Mouse (Mus musculus) stomach, postnatal 0 days (tissue): ENCODE data around the gene Naa40. TPM values are rescaled to one million over a fixed set of nuclear protein-coding genes. Genes with fewer than 3 reads are reported as not detected.

Experiments
- ATAC-seq: fragments of 200-750 bp; cut with Nextera tagmentation; 2 replicates; pipeline ENCODE4 v1.8.0; 2017; ENCODE audit not compliant: low FRiP score, low TSS enrichment
- DNase-seq: peaks from one replicate; pipeline ENCODE4 v3.0.0-alpha.2; 2016; ENCODE audit warnings: low spot score
- H3K27ac ChIP-seq: fragments of 300-500 bp; sonication (generic); replicated peaks from 2 replicates; pipeline ENCODE4 v1.5.1; 2014; ENCODE audit warnings: mild to moderate bottlenecking, control low read depth
- H3K27me3 ChIP-seq: fragments of 300-500 bp; sonication (generic); 2 replicates; pipeline ENCODE4 v1.6.1; 2014; ENCODE audit warnings: low read length; ENCODE audit not compliant: control insufficient read depth, insufficient read depth
- H3K36me3 ChIP-seq: fragments of 300-500 bp; sonication (generic); 2 replicates; pipeline ENCODE4 v1.6.1; 2014; ENCODE audit warnings: low read length, mixed read lengths; ENCODE audit not compliant: control insufficient read depth, insufficient read depth
- H3K4me1 ChIP-seq: fragments of 300-500 bp; sonication (generic); replicated peaks from 2 replicates; pipeline ENCODE4 v1.6.1; 2014; ENCODE audit warnings: antibody characterized with exemption; ENCODE audit not compliant: control insufficient read depth, insufficient read depth
- H3K4me2 ChIP-seq: fragments of 300-500 bp; sonication (generic); replicated peaks from 2 replicates; pipeline ENCODE4 v1.6.1; 2014; ENCODE audit warnings: low read depth, mild to moderate bottlenecking, control low read depth, moderate library complexity
- H3K4me3 ChIP-seq: fragments of 300-500 bp; sonication (generic); 2 replicates; pipeline ENCODE4 v1.5.1; 2014; ENCODE audit warnings: low read depth, low read length, control low read depth
- H3K9ac ChIP-seq: fragments of 300-500 bp; sonication (generic); 2 replicates; pipeline ENCODE4 v1.6.1; 2014; ENCODE audit warnings: mild to moderate bottlenecking, low read length, control low read depth, mixed read lengths
- H3K9me3 ChIP-seq: fragments of 300-500 bp; sonication (generic); 2 replicates; pipeline ENCODE4 v1.6.1; 2016; ENCODE audit warnings: low read length; ENCODE audit not compliant: control insufficient read depth
- CTCF ChIP-seq: IDR thresholded peaks from 2 replicates; pipeline ENCODE4 v1.5.1; 2016; ENCODE audit warnings: antibody characterized with exemption, low read depth, mild to moderate bottlenecking, moderate library complexity
- EP300 ChIP-seq: optimal IDR thresholded peaks from 2 replicates; pipeline ENCODE3; 2016; ENCODE audit warnings: antibody characterized with exemption
- WGBS: fragments of 180-500 bp; shearing (Covaris S2); extraction: QIAGEN DNeasy Blood & Tissue Kit; methylation state at CpG from one replicate; pipeline ENCODE4 v1.1.7; 2014; 5-methylcytosine and 5-hydroxymethylcytosine counted together
- polyA plus RNA-seq: library from polyadenylated mRNA; unstranded; fragments of >200 nt; fragmentation: Nextera tagmentation; extraction: Ambion mirVana; gene quantifications from 2 replicates; pipeline ENCODE4 v1.2.1, GENCODE M21; 2015

The Naa40 gene
- polyA plus RNA-seq, 1 experiment from 2014 or later: 20.1 TPM

DNA sequence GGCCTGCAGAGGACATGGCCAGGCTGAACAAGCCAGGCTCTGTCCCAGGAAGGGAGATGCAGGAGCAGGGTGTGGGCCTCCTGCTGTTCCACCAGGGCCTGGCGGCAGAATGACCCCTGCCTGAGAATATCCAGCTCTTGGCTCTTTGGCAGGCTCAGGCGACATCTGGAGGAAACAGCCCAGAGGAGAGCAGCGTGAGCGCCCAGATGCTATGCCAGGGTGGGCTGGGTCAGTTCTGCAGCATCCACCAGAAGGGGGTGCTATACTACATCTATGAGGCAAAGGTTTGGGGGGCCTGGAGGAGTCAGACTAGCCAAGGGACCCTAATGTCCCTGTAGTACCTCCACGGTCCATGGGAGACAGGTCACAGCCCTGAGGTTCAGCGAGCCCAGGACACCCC lies 38.1 kb upstream of the Naa40 start:
- Histone ChIP-seq H3K27ac (no peak overlapping the region), H3K9me3 (no peaks in the 10 kb centered on the region), H3K4me1 (no peaks in the 10 kb centered on the region; the same call in 1 of the 2 replicates), H3K4me2 (no peak overlapping the region), H3K4me3 (no peak overlapping the region), H3K27me3 (no peaks in the 10 kb centered on the region), H3K9ac (no peak overlapping the region), H3K36me3 (peaks cover 51% of the 10 kb centered on the region)
- ATAC-seq: peak; percentile 47
- peak; percentile 58 for DNase-seq
- TF ChIP-seq EP300 (no peak), CTCF (peak; percentile 76)
- 21% methylated on average over 6 of the region's 6 CpGs for WGBS

GRCm38 (mm10) chr19:7278200-7278906 lies 37.4 kb upstream of the Naa40 start:
- Histone ChIP-seq H3K27me3 (no peaks in the 10 kb centered on the region), H3K9ac (no peak overlapping the region), H3K4me1 (no peaks in the 10 kb centered on the region; the same call in 1 of the 2 replicates), H3K4me2 (no peak overlapping the region), H3K36me3 (peaks cover 46% of the 10 kb centered on the region), H3K4me3 (no peak overlapping the region), H3K9me3 (no peaks in the 10 kb centered on the region), H3K27ac (no peak overlapping the region)
- 72% methylated on average over 6 of the region's 6 CpGs for WGBS
- ATAC-seq: no peak
- DNase-seq: no peak
- TF ChIP-seq CTCF (no peak), EP300 (no peak)

DNA sequence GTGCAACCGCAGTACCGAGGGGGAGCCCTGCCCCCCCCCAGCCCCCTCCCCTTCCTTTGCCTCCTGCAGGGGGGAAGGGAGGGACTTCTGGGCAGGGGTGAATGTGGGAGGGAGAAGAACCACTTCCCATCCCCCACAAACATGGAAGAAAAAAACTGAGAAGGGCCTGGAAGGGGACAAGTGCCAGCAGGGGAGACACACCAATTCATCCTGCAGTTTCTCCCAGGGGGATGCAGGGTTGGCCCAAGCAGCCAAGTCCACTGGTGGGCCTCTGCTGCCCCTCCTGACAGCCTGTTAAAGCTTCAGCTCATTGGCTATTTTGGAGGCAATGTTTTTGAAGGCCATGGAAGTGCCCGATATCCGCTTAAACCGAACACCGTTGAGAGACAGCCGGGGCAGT lies 35.8 kb upstream of the Naa40 start:
- Histone ChIP-seq H3K4me1 (no peaks in the 10 kb centered on the region; the same call in 1 of the 2 replicates), H3K9ac (no peak overlapping the region), H3K9me3 (no peaks in the 10 kb centered on the region), H3K4me3 (no peak overlapping the region), H3K27me3 (no peaks in the 10 kb centered on the region), H3K27ac (no peak overlapping the region), H3K4me2 (no peak overlapping the region), H3K36me3 (peaks cover 31% of the 10 kb centered on the region)
- DNase-seq: no peak
- no peak for ATAC-seq
- TF ChIP-seq EP300 (no peak), CTCF (no peak)
- 65% methylated on average over 7 of the region's 7 CpGs for WGBS

- 44% methylated on average over 7 of the region's 7 CpGs for WGBS
- no peaks in the 10 kb centered on the region; the same call in 1 of the 2 replicates for H3K4me1 ChIP-seq
- H3K4me2 ChIP-seq: no peak overlapping the region
- ATAC-seq (no peak), DNase-seq (no peak)
- TF ChIP-seq EP300 (no peak), CTCF (no peak)
- H3K27ac ChIP-seq: peak overlapping the region; percentile 45
- H3K9ac ChIP-seq: no peak overlapping the region; the same call in 1 of the 2 replicates
- H3K27me3 ChIP-seq: no peaks in the 10 kb centered on the region
- H3K9me3 ChIP-seq: no peaks in the 10 kb centered on the region
- peaks cover 29% of the 10 kb centered on the region for H3K36me3 ChIP-seq
- no peak overlapping the region for H3K4me3 ChIP-seq
These were observed 35.2 kb upstream of the Naa40 start for GRCm38 (mm10) chr19:7276053-7276659.

DNA sequence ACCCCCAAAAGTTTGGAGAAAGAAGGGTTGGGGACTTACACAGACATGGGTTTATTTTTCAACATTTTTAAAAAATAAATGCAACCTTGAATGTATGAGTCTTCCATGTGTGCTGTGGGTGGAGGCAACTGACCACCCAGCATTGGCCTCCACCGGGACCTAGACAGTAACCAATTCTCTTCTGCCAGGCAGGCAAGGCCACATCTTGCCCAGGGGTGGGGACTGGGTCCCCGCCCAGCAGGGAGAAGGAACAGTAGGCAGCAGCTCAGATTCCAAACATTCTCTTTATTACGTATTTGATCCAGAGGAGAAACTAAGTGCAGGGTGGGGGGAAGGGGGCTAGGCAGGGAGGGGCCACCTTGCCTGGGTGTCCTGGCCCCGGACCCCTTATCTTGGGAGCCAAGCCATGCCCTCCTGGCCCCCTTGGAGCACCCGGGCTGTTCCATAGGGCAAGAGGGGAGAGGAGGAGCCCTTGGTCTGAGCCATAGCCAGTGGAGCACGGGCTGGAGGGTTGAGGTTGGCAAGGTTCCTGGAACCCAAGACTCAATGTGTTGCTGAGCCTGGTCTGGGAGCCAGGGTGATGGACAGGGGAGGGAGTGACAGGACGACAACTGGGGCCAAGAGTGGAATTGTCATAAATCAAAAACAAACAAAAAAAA lies 34.3 kb upstream of the Naa40 start:
- no peak overlapping the region for H3K4me3 ChIP-seq
- H3K4me2 ChIP-seq: no peak overlapping the region
- H3K4me1 ChIP-seq: no peaks in the 10 kb centered on the region; the same call in 1 of the 2 replicates
- H3K9ac ChIP-seq: no peak overlapping the region
- H3K9me3 ChIP-seq: no peaks in the 10 kb centered on the region
- no peak for TF ChIP-seq EP300
- no peak for TF ChIP-seq CTCF
- 0 out of 2 replicates have a peak overlapping the region, but pooled peaks have one; percentile 18 for H3K27ac ChIP-seq
- 26% methylated on average over 7 of the region's 7 CpGs for WGBS
- ATAC-seq (no peak), DNase-seq (no peak)
- no peaks in the 10 kb centered on the region for H3K27me3 ChIP-seq
- peaks cover 23% of the 10 kb centered on the region for H3K36me3 ChIP-seq
